Mouse (Mus musculus): ENCODE data around the gene 1700012P22Rik. TPM values are rescaled to one million over a fixed set of nuclear protein-coding genes. Genes with fewer than 3 reads are reported as not detected.

Gene 1700012P22Rik
- not detected for polyA plus RNA-seq (2017; shearing (Covaris generic))

GRCm38 (mm10) chr4:144438672-144439071 lies at the start of gene 1700012P22Rik:
TSS of gene 1700012P22Rik (minus strand) at chr4:144438772.

GRCm38 (mm10) chr4:144463656-144464055 lies 25.1 kb upstream of the 1700012P22Rik start, which contains the start of gene Aadacl3:
TSS of gene Aadacl3 (minus strand) at chr4:144463756.

GRCm38 (mm10) chr4:144453217-144453616 lies 14.6 kb upstream of the 1700012P22Rik start, which contains the start of gene Gm9944:
TSS of gene Gm9944 (minus strand) at chr4:144453317.

GRCm38 (mm10) chr4:144408290-144408689 lies 30.3 kb downstream of the 1700012P22Rik start, which contains the start of gene Pramef12:
TSS of gene Pramef12 (minus strand) at chr4:144408464.

DNA sequence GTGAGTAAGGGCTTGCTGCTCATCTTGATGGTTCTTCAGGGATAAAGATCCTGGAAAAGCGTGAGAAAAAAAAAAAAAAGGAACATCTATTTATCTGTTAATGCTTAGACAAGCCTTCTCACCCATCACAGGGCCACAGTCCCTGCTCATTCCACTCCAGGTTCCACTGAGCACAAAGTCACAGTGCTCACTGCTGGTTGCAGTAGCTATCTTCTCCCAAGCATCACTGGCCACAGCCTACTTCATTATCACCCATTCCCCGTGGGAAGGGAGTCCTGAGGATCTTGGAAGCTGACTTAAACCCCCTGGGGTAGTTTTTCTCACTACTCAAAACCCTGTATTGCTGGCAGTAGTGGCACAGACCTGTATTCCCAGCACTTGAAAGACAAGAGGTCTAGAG lies 60.7 kb downstream of the 1700012P22Rik start, which contains the start of gene Pramef20:
Pramef20 (minus strand) TSS at position 23 of the 400 bp plus-strand sequence.

Other genes with a start within 250 kb of the 1700012P22Rik start
- not detected for gene Oog2, start 248.1 kb downstream of the 1700012P22Rik start, polyA plus RNA-seq (2017; shearing (Covaris generic))
- not detected for gene C87977, start 225.5 kb downstream of the 1700012P22Rik start, polyA plus RNA-seq (2017; shearing (Covaris generic))
- gene Pramel5, start 158.3 kb downstream of the 1700012P22Rik start, polyA plus RNA-seq (2017; shearing (Covaris generic)): not detected
- gene Gm13128, start 108.5 kb downstream of the 1700012P22Rik start, polyA plus RNA-seq (2017; shearing (Covaris generic)): not detected
- 0.13 TPM for gene Gm13119, start 80.8 kb downstream of the 1700012P22Rik start, polyA plus RNA-seq (2017; shearing (Covaris generic))
- not detected for gene Pramef20, start 60.8 kb downstream of the 1700012P22Rik start, polyA plus RNA-seq (2017; shearing (Covaris generic))
- not detected for gene Pramef12, start 30.3 kb downstream of the 1700012P22Rik start, polyA plus RNA-seq (2017; shearing (Covaris generic))
- gene Gm9944, start 14.5 kb upstream of the 1700012P22Rik start, polyA plus RNA-seq (2017; shearing (Covaris generic)): not detected
- gene Aadacl3, start 25.0 kb upstream of the 1700012P22Rik start, polyA plus RNA-seq (2017; shearing (Covaris generic)): not detected
- gene 9430007A20Rik, start 81.0 kb upstream of the 1700012P22Rik start, polyA plus RNA-seq (2017; shearing (Covaris generic)): not detected
- gene Gm13124, start 126.4 kb upstream of the 1700012P22Rik start, polyA plus RNA-seq (2017; shearing (Covaris generic)): not detected
- not detected for gene Aadacl4, start 174.9 kb upstream of the 1700012P22Rik start, polyA plus RNA-seq (2017; shearing (Covaris generic))
- not detected for gene Gm436, start 247.6 kb upstream of the 1700012P22Rik start, polyA plus RNA-seq (2017; shearing (Covaris generic))

Measured in inflammation-experienced regulatory T-cells, adult 16 weeks (primary cell).